Mouse (Mus musculus) stomach, embryonic 16.5 days (tissue): ENCODE measurements around the gene Hes7. TPM values are rescaled to one million over a fixed set of nuclear protein-coding genes. Genes with fewer than 3 reads are reported as not detected.

Experiments
- ATAC-seq: fragments of 200-750 bp; cut with Nextera tagmentation; 2 replicates; pipeline ENCODE4 v1.8.0; 2017; ENCODE audit warnings: moderate number of reproducible peaks, moderate TSS enrichment; ENCODE audit not compliant: insufficient read depth, low FRiP score
- H3K27ac ChIP-seq: fragments of 300-500 bp; sonication (generic); 2 replicates; pipeline ENCODE4 v1.5.1; 2014; ENCODE audit warnings: low read length
- H3K27me3 ChIP-seq: fragments of 300-500 bp; sonication (generic); 2 replicates; pipeline ENCODE4 v1.6.1; 2014; ENCODE audit warnings: low read length, control low read depth, mixed read lengths; ENCODE audit not compliant: control insufficient read depth, insufficient read depth
- H3K36me3 ChIP-seq: fragments of 300-500 bp; sonication (generic); 2 replicates; pipeline ENCODE4 v1.6.1; 2014; ENCODE audit warnings: low read length; ENCODE audit not compliant: control insufficient read depth, insufficient read depth
- H3K4me1 ChIP-seq: fragments of 300-500 bp; sonication (generic); 2 replicates; pipeline ENCODE4 v1.6.1; 2014; ENCODE audit warnings: low read length, control low read depth, mixed read lengths; ENCODE audit not compliant: control insufficient read depth, insufficient read depth
- H3K4me2 ChIP-seq: fragments of 300-500 bp; sonication (generic); 2 replicates; pipeline ENCODE4 v1.6.1; 2014; ENCODE audit warnings: low read depth, low read length, mixed read lengths
- H3K4me3 ChIP-seq: fragments of 300-500 bp; sonication (generic); replicated peaks from 2 replicates; pipeline ENCODE4 v1.5.1; 2014; ENCODE audit warnings: mild to moderate bottlenecking, low read length
- H3K9ac ChIP-seq: fragments of 300-500 bp; sonication (generic); 2 replicates; pipeline ENCODE4 v1.6.1; 2014; ENCODE audit warnings: low read length
- H3K9me3 ChIP-seq: fragments of 300-500 bp; sonication (generic); replicated peaks from 2 replicates; pipeline ENCODE4 v1.6.1; 2016; ENCODE audit warnings: low read length, control low read depth; ENCODE audit not compliant: control insufficient read depth
- WGBS: fragments of 180-500 bp; shearing (Covaris S2); extraction: QIAGEN DNeasy Blood & Tissue Kit; methylation state at CpG from one replicate; pipeline ENCODE4 v1.1.7; 2014; 5-methylcytosine and 5-hydroxymethylcytosine counted together
- polyA plus RNA-seq: library from polyadenylated mRNA; unstranded; fragments of >200 nt; fragmentation: Nextera tagmentation; extraction: Ambion mirVana; gene quantifications from 2 replicates; pipeline ENCODE4 v1.2.1, GENCODE M21; 2015

Hes7 gene
- polyA plus RNA-seq, 1 experiment from 2014 or later: 0.40 TPM

GRCm38 (mm10) chr11:69121001-69121740, 967 bp downstream of the Hes7 start:
- no peak for ATAC-seq
- Histone ChIP-seq H3K27me3 (no peaks in the 10 kb centered on the region), H3K9me3 (no peaks in the 10 kb centered on the region), H3K27ac (peak overlapping the region; percentile 95; the same call in 1 of the 2 replicates), H3K4me1 (peaks cover 24% of the 10 kb centered on the region), H3K4me2 (peak overlapping the region; percentile 95), H3K4me3 (peak overlapping the region; percentile 57), H3K36me3 (no peaks in the 10 kb centered on the region), H3K9ac (peak overlapping the region; percentile 85)
- 1% methylated on average over 33 of the region's 33 CpGs for WGBS

DNA sequence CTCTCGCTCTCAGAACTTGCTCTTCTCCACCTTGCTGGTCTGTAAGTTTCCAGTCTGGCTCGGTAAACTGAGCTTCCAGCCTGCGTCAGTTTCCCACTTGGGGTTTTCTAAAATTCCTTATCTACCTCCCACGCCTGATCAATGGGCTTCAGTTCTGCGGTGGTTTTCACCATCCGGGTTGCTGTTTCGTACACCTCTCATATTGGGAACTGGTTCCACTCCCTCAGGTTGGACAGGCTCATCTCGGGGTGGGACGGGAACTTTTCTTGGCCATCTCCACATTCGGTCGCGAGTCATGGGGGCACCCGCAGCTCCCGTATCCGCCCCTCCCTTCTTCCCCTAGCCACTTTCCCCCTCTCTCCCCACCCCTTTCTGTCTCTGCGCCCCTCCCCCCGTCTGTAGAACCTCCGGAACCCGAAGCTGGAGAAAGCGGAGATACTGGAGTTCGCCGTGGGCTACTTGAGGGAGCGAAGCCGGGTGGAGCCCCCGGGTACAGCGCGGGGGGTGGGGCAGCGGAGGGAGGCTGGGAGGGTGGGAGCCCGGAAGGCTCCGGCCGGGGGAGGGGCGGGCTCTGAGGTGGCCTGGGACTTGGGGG, 1.6 kb downstream of the Hes7 start:
- peak overlapping the region; percentile 95 for H3K4me2 ChIP-seq
- H3K36me3 ChIP-seq: no peaks in the 10 kb centered on the region
- H3K4me3 ChIP-seq: peak overlapping the region; percentile 57
- H3K9ac ChIP-seq: peak overlapping the region; percentile 85
- H3K27ac ChIP-seq: peak overlapping the region; percentile 95
- no peaks in the 10 kb centered on the region for H3K9me3 ChIP-seq
- no peaks in the 10 kb centered on the region for H3K27me3 ChIP-seq
- ATAC-seq: no peak
- under 1% methylated on average over 30 of the region's 32 CpGs for WGBS
- peaks cover 28% of the 10 kb centered on the region for H3K4me1 ChIP-seq

DNA sequence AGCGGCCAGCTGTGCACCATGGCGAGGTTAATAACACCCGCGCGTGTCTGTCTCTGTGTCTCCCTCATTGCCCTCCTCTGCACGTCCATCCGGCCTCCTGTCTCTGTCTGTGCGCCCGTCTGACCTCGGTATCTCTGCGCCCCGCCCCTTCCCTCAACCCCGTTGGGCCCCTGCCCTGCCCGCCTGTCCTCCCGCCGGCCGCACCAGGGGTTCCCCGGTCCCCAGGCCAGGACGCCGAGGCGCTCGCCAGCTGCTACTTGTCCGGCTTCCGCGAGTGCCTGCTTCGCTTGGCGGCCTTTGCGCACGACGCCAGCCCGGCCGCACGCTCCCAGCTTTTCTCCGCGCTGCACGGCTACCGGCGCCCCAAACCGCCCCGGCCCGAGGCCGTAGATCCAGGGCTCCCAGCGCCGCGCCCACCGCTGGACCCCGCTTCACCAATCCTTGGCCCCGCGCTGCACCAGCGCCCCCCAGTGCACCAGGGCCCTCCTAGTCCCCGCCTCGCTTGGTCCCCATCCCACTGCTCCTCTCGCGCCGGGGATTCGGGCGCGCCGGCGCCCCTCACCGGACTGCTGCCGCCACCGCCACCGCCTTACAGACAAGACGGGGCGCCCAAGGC, 2.2 kb downstream of the Hes7 start, which contains the start of gene 9130213A22Rik:
TSS of gene 9130213A22Rik (minus strand) at position 254 of the 616 bp plus-strand sequence.
- Histone ChIP-seq H3K27me3 (no peaks in the 10 kb centered on the region), H3K4me1 (peaks cover 28% of the 10 kb centered on the region), H3K27ac (peak within 1 kb of the TSS; percentile 95), H3K36me3 (no peaks in the 10 kb centered on the region), H3K4me3 (peak within 1 kb of the TSS; percentile 57), H3K9me3 (no peaks in the 10 kb centered on the region), H3K9ac (peak within 1 kb of the TSS; percentile 85), H3K4me2 (peak within 1 kb of the TSS; percentile 95)
- WGBS: under 1% methylated on average over 65 of the region's 66 CpGs
- ATAC-seq: peak; percentile 70

GRCm38 (mm10) chr11:69123056-69123692, 3.0 kb downstream of the Hes7 start:
- WGBS: under 1% methylated on average over 29 of the region's 29 CpGs
- Histone ChIP-seq H3K9ac (peak overlapping the region; percentile 85), H3K36me3 (no peaks in the 10 kb centered on the region), H3K4me2 (peak overlapping the region; percentile 95), H3K27me3 (no peaks in the 10 kb centered on the region), H3K4me3 (peak overlapping the region; percentile 57), H3K9me3 (no peaks in the 10 kb centered on the region), H3K4me1 (peaks cover 28% of the 10 kb centered on the region), H3K27ac (peak overlapping the region; percentile 95)
- ATAC-seq: peak; percentile 0; the same call in 1 of the 2 replicates

DNA sequence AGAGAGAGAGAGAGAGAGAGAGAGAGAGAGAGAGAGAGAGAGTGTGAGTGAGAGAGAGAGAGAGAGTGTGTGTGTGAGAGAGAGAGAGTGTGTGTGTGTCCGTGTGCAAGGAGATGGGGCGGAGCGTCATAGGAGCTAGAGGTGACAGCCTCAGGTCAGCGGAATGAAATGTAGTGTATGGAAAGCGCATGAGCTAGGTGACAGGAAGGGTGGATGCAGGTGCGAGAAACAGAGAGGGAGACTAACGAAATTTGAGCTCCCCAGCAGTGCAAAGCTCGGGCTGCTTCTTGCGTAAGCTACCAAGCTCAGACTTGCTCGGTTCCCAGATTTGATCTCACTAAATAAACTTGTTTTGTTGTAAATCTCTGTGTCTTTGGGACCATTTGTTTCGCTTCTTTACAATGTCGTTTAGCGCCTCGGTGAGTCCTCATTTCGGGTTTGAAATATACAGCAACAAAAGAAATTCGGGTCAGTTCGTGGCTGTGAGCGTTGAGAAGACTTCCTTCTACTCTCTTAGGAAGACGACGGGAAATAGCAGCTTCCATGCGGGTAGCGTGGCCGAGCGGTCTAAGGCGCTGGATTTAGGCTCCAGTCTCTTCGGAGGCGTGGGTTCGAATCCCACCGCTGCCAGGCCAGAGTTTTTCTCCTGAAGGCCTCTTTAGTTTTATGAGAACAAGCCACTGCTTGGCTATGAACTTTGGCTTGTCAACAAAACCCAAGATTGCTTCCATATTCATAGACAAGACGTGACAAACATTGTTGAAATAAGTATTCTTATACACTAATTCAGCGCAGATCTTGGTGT, 3.7 kb downstream of the Hes7 start:
- Histone ChIP-seq H3K27me3 (no peaks in the 10 kb centered on the region), H3K9me3 (no peaks in the 10 kb centered on the region), H3K9ac (peak overlapping the region; percentile 85), H3K36me3 (no peaks in the 10 kb centered on the region), H3K27ac (peak overlapping the region; percentile 88), H3K4me1 (peaks cover 26% of the 10 kb centered on the region), H3K4me2 (peak overlapping the region; percentile 95), H3K4me3 (peak overlapping the region; percentile 57)
- peak; percentile 67 for ATAC-seq
- WGBS: under 1% methylated on average over 31 of the region's 31 CpGs

DNA sequence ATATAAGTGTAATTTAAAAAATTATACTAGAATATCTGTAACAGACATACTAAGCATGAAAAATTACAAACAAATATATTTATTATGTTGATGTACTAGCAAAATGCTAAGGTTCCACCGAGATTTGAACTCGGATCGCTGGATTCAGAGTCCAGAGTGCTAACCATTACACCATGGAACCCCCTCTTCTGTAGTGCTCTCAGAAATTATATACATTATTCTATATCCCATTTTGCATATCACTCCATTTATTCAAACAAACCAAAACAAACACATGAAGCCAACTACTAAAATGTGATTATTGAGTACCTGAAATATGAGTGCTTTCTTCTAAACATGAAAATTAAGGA, 4.3 kb downstream of the Hes7 start:
- H3K9me3 ChIP-seq: no peaks in the 10 kb centered on the region
- H3K9ac ChIP-seq: no peak overlapping the region
- H3K27me3 ChIP-seq: no peaks in the 10 kb centered on the region
- H3K4me3 ChIP-seq: peak overlapping the region; percentile 57; the same call in 1 of the 2 replicates
- 0% methylated on average over 3 of the region's 3 CpGs for WGBS
- H3K4me1 ChIP-seq: peaks cover 20% of the 10 kb centered on the region
- H3K27ac ChIP-seq: no peak overlapping the region
- H3K4me2 ChIP-seq: peak overlapping the region; percentile 95
- H3K36me3 ChIP-seq: no peaks in the 10 kb centered on the region
- peak; percentile 19; the same call in 1 of the 2 replicates for ATAC-seq

DNA sequence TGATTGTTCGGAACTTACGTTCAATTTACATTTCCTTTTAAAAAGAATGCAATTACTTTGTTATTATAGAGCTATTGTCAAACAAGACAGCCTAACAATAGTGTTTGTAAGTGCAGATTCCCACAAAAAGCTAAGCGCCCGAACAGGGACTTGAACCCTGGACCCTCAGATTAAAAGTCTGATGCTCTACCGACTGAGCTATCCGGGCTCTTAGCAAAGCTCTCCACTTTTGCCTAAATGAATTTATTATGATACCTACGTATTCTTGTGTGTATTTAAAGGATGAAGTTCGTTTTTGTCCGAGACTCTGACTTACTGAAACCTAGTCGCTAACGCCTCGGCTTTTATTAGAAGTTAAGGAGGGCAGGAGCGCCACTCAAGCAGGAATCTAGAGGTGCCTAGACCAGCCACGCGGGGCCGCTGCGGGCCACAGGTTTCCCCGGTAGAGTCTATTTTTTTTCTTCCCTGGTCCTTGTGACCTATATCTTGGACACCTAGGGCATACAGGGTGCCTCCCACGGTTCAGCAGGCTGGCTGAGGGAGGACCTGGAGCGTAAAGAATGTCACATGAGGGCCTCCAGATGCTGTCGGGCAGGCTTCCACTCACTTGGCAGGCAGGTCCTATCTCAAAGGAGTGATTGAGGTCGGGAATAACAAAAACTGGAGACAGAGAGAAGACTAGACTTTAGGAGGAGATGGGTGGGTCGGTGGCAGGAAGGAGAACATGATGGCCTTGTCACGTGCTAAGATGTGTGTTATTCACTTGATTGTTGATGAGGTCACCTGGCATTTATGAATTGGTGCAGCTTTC, 5.0 kb downstream of the Hes7 start:
- Histone ChIP-seq H3K9ac (peak overlapping the region; percentile 69), H3K4me1 (peaks cover 14% of the 10 kb centered on the region), H3K4me2 (peak overlapping the region; percentile 91), H3K9me3 (no peaks in the 10 kb centered on the region), H3K27ac (peak overlapping the region; percentile 84), H3K27me3 (no peaks in the 10 kb centered on the region), H3K36me3 (no peaks in the 10 kb centered on the region), H3K4me3 (peak overlapping the region; percentile 65)
- WGBS: under 1% methylated on average over 24 of the region's 24 CpGs
- ATAC-seq: peak; percentile 27; the same call in 1 of the 2 replicates

DNA sequence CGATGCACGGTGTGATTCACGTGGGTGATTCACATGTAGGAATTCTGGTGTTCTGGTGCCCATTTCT, 5.5 kb downstream of the Hes7 start, which contains the start of gene Aloxe3:
TSS of gene Aloxe3 (plus strand) at position 45 of the 67 bp plus-strand sequence.
- ATAC-seq: no peak
- peak within 1 kb of the TSS; percentile 84 for H3K27ac ChIP-seq
- no peaks in the 10 kb centered on the region for H3K27me3 ChIP-seq
- peak within 1 kb of the TSS; percentile 91 for H3K4me2 ChIP-seq
- H3K36me3 ChIP-seq: no peaks in the 10 kb centered on the region
- peaks cover 10% of the 10 kb centered on the region for H3K4me1 ChIP-seq
- 2% methylated on average over 3 of the region's 3 CpGs for WGBS
- H3K9ac ChIP-seq: peak within 1 kb of the TSS; percentile 69
- H3K4me3 ChIP-seq: peak within 1 kb of the TSS; percentile 65
- H3K9me3 ChIP-seq: no peaks in the 10 kb centered on the region
